Mouse (Mus musculus): Measurements from ENCODE around the gene Tas2r115. TPM values are rescaled to one million over a fixed set of nuclear protein-coding genes. Genes with fewer than 3 reads are reported as not detected.

Tas2r115 gene
- not detected in 2 replicates for total RNA-seq (2021)
- long read RNA-seq, experiment 1: 0 reads
- long read RNA-seq, experiment 2: 0 reads

DNA sequence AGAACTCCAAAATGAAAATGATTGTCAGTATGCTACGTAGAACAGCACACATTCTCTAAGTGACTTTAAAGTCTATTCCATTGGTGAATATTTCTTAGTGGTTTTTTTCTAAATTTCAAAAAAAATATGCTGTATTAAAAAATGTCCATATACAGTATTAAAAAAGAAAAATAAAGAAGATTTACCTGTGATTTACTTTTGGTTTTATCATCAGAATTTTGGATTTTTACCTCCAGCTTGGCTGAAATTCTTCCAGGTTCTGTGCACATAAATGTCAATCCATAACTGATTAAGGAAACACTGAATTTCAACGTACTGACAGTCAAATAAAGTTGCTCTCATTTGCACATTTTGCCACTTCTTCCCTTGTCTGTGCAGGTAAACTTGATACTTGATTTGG is at the start of gene Tas2r115:
Tas2r115 (minus strand) TSS at position 101 of the 400 bp plus-strand sequence.
- no peak for DNase-seq

DNA sequence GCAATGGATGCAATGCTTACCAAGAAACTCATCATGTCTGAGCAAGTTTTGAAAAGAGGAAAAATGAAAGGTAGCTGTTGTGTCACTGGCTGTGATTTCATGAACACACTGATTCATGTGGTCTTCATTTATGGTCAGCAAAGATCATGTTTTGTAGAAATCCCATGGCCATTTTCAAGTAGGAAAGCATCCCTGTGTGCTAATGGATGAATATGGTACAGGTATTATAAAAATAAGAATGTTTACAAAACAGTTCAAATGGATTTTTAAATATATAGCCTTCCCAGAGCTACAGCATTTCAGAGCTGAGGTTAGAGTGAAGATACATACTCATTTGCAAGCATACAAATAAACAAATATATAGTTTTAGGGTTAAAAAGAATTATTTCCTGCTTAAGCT is 40.2 kb upstream of the Tas2r115 start, which contains the start of gene Tas2r136:
Tas2r136 (minus strand) TSS at position 101 of the 400 bp plus-strand sequence.
- DNase-seq: no peak

DNA sequence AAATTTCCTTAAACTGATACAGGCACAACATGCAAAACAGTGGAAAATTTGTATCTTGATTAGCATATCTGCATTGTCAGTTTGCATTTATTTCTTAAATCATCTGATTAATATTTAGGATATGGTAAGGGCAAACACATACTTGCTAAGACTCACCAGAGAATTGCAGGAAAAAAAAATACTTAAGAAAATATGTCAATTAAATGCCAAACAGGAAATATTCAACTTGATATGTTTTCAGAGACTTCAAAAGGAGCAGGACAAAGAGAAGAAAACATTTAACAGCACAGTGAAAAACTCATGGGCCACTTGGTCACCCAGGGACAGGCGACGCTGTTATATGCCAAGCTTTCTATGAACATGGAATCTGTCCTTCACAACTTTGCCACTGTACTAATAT is 24.0 kb upstream of the Tas2r115 start, which contains the start of gene Tas2r102:
Tas2r102 (plus strand) TSS at position 301 of the 400 bp plus-strand sequence.
- DNase-seq: no peak

DNA sequence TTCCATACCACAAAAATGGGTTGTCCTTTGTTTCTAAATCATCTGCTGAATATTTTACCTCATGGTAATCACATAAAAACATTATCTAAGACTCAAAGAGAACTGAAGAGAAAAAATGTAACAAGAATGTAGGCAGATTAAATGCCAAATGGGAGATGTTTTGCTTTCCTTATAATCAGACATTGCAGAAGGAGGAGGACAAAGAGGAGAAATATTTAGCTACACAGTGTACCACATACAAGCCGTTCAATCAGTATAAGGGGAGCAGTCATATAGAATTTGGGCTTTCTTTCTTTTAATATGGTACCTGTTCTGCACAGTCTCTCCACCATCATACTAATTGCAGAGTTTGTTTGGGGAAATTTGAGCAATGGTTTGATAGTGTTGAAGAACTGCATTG is 16.6 kb upstream of the Tas2r115 start, which contains the start of gene Tas2r124:
Tas2r124 (plus strand) TSS at position 301 of the 400 bp plus-strand sequence.
- no peak for DNase-seq

DNA sequence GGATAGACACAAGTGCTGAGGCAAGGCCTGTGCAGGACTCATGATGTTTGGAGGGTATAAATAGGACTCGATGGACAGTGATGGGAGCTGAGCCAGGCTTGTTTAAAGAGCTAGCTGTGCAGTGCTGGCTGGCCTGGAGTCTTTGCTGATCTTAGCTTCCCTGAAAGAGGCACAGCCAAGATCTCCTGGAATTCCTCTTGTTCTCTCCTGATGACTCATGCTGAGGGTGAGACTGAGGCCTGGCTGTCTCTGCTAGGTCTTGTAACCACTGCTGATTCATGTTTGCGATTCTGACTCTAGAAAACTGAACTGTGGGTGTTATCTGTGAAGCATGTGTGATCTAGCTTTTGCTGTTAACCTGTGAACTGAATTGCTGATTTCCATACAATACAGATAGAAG is 12.4 kb upstream of the Tas2r115 start:
- DNase-seq: no peak

DNA sequence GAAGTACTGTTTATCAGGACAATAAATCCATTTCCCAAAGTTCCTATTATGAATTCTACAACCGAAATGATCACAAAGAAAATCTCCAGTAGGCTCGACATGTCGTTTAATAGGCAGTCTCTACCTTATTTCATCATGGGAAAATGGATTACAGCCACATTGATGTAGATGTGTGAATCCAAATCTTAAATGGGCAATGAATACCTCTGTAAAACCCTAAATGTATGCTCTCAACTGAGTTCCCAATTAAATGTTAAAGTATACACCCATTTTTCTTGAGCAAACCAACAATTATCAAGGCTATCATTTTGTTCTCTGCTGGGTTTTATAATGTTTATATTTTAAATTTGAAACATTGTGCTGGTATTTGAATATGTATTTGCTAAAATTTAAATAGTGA is 26.0 kb downstream of the Tas2r115 start, which contains the start of gene Tas2r122:
Tas2r122 (minus strand) TSS at position 101 of the 400 bp plus-strand sequence.
- no peak for DNase-seq

DNA sequence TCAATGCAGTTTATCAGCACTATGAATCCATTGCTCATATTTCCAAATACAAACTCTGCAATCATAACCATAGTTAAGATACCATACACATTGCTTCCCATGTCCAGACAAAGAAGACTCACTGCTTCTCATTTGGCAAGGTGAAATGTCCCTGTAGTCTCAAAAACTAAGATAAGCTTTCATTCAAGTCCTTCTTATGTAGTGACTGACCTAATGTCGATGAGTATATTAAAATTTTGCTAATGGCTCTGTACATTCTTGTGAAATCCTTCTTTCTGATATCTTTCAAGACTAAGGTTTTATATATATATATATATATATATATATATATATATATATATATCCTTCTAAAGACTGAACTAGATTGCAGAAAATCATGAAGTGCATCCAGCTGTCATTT is 36.9 kb downstream of the Tas2r115 start, which contains the start of gene Tas2r121:
Tas2r121 (minus strand) TSS at position 101 of the 400 bp plus-strand sequence.
- DNase-seq: no peak

DNA sequence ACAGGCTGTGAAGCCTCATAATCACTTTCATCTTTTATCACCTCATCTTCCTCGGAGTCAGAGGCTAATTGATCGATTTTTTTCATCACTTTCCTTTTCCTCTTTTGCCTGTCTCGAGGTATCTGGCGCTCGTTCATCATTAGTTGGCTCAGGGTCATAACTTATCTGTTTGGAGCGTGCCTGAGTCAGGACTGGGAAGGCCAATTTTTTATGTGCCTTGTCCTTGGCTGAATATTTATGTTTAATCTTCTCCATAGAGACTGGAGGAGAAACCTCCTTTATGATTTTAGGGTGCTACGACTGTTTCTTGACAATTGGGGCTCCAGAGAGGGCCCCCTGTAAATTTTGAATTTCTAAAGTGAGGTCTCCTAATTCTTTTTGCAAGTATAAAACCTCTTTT is 46.2 kb downstream of the Tas2r115 start:
- peak; percentile 13 for DNase-seq

Other genes starting within 250 kb of the Tas2r115 start
- not detected in 2 replicates for gene Prh1, start 168.2 kb downstream of the Tas2r115 start, total RNA-seq (2021)
- gene Prp2, start 142.1 kb downstream of the Tas2r115 start, total RNA-seq (2021): not detected in 2 replicates
- gene A630073D07Rik, start 86.5 kb downstream of the Tas2r115 start, total RNA-seq (2021): not detected in 2 replicates
- gene Tas2r120, start 81.1 kb downstream of the Tas2r115 start, total RNA-seq (2021): not detected in 2 replicates
- not detected in 2 replicates for gene Tas2r121, start 37.0 kb downstream of the Tas2r115 start, total RNA-seq (2021)
- not detected in 2 replicates for gene Tas2r122, start 26.1 kb downstream of the Tas2r115 start, total RNA-seq (2021)
- not detected in 2 replicates for gene Tas2r124, start 16.7 kb upstream of the Tas2r115 start, total RNA-seq (2021)
- not detected in 2 replicates for gene Tas2r102, start 24.1 kb upstream of the Tas2r115 start, total RNA-seq (2021)
- gene Tas2r136, start 40.1 kb upstream of the Tas2r115 start, total RNA-seq (2021): not detected in 2 replicates
- gene Tas2r117, start 64.8 kb upstream of the Tas2r115 start, total RNA-seq (2021): not detected in 2 replicates
- gene Tas2r123, start 109.1 kb upstream of the Tas2r115 start, total RNA-seq (2021): not detected in 2 replicates
- not detected in 2 replicates for gene Tas2r116, start 117.4 kb upstream of the Tas2r115 start, total RNA-seq (2021)
- not detected in 2 replicates for gene Tas2r110, start 130.0 kb upstream of the Tas2r115 start, total RNA-seq (2021)
- gene Tas2r113, start 155.0 kb upstream of the Tas2r115 start, total RNA-seq (2021): not detected in 2 replicates
- gene Tas2r125, start 171.6 kb upstream of the Tas2r115 start, total RNA-seq (2021): not detected in 2 replicates
- not detected in 2 replicates for gene Tas2r129, start 213.1 kb upstream of the Tas2r115 start, total RNA-seq (2021)
- gene Tas2r131, start 219.9 kb upstream of the Tas2r115 start, total RNA-seq (2021): not detected in 2 replicates
- not detected in 2 replicates for gene Tas2r109, start 242.9 kb upstream of the Tas2r115 start, total RNA-seq (2021)

Measured in adrenal gland, postnatal 14 days (tissue).